Mouse (Mus musculus): ENCODE data around the gene Mex3a.

The Mex3a gene

DNA sequence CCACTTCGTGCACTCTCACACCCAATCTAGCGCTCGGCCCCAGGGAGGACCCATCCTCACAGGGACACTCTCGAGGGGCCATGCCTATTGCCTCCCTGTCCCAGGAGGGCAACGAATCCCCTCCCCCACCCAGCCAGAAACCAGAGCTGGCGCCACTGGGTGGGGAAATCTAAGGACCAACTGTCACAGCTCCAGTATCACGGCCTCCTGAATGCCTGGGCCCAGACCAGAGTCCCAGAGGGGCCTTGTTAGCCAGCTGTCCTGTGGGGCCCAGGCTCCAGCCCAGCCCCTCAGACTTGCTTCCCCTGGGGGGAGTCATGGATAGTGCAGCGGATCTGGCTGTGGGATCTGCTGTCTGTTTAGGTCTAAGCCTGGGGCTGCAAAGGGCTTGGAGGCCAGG is 4.6 kb upstream of the Mex3a start:
- DNase-seq (ENCODE audit: low spot score in 2 of 2), result no peak

DNA sequence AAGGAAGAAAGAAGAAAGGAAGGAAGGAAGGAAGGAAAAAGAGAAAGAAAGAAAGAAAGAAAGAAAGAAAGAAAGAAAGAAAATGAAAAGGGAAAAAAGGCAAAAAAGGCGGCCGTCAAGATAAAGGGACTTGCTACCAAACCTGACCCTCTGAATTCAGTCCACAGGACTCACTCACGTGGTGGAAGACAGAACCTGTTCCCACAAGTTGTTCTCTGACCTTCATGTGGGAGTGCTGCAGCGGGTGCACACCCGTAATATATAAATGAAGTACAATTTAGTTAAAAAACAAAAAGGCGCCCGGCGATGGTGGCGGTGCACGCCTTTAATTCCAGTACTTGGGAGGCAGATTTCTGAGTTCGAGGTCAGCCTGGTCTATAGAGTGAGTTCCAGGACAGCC is 3.5 kb upstream of the Mex3a start:
- no peak for DNase-seq (ENCODE audit: low spot score in 2 of 2)

DNA sequence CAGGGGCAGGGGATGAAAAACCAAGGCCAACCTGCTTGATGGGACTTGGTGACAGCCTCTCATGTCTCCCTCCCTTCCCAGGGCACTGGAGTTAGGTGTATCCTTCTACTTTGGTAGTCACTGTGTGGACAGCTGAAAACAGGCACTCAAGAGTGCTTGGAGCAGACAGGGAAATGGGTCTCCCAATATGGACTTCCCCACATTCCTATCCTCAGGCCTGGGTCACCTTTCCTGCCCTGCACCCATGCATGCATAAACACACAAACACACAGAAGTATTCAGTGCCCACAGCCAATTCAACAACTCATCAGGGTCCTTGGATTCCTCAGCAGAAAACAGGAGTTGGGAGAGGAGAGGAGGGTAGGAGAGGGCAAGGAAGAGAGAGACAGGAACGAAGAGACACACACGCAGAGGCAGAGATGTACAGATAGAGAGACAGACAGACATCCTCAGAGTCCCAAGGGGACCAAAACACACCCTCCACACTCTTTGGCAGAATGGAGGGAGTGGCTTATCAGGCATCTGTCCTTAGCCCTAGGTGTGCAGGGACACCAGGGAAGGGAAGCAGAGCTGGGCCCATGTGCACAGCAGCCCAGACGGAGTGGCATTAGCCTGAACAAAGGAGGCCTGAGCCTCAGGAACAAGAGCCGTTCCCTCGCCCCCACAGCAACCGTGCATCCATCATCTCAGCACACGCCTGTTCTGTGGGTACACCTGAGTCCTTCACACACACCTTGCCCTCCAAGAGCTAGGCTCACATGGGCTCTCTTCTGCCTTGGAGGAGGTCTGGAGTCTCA is 2.8 kb upstream of the Mex3a start:
- DNase-seq (ENCODE audit: low spot score in 2 of 2), result no peak

DNA sequence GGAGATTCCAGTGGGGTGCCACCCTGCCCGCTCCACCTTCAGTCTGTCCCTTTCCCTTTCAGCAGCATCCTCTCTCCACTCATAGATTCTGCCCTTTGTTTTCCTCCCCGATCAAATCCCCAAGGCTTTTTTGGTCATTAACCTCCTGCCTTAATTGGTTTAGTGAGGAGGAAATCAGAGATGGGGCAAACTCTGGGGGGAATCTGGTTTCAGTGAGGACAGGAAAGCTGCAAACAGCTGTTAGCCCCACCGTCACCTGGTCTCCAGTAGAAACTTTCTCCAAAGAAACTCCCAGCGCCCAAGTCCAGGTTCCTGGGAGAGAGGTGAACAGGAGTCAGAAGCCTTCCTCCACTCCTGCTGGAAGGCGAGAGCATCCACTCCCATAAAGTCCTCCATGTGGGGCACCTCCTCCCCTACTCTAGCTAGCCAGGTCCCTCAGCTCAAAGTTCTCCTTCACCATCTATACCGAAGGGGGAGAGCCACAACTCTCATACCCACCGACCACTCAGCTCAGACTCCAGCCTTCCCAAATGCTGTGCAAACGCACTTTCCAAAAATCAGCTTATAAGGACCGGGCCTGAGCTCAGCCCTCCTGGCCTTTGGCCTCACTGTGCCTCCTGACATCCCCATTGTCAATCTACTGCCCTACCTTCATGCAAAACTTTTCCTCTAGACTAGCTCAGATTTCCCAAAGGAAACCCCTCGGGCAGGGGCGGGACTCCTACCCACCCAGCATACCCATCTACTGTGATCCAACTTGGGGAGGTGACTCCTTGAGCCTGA is 1.9 kb upstream of the Mex3a start:
- DNase-seq (ENCODE audit: low spot score in 2 of 2), result no peak

DNA sequence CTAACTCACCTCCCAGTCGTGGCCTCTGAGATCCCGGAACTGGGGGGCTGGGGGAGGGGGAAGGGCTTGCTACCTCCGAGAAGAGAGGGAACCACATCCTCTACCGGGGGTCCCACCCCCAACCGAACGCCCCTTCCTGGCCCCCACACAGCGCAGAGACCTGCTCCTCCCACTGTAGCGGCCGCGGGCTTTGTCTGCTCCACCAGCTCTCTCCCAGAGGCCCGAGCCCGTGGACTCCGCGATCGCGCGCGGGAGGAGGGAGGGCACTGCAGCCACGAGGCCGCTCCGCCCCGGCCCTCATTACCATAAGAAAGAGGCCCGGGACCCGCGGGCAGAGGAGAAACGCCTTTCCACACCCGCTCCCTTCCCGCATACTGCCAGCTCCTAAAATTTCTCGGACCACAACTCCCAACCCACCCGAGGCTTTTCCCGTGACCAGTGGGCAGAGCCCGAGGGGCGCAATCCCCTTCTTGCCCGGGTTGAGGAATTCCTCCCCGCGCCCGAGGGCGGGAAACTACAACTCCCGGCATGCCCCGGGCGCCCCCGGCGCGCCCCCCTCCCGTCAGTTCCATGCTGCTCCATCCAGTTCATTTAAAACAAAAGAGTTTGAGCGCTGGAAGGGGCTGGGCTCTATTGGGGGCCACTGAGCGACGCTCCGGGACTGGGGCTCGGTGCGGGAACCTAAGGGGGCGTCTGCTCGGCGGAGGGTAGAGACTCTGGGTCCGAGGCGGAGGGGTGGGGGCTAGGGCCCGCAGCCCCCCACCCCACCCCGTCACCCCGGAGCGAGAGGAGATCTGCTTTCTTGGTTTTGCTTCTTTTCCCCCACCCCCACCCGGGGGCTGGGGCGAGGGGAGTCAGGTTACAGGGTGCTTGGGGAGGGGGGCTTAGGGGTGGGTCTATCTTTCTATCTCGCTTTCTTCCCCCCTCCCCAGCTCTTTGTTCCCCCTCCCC is 572 bp upstream of the Mex3a start:
- DNase-seq (ENCODE audit: low spot score in 2 of 2), result peak in 1 of 2 experiments; percentile 83

DNA sequence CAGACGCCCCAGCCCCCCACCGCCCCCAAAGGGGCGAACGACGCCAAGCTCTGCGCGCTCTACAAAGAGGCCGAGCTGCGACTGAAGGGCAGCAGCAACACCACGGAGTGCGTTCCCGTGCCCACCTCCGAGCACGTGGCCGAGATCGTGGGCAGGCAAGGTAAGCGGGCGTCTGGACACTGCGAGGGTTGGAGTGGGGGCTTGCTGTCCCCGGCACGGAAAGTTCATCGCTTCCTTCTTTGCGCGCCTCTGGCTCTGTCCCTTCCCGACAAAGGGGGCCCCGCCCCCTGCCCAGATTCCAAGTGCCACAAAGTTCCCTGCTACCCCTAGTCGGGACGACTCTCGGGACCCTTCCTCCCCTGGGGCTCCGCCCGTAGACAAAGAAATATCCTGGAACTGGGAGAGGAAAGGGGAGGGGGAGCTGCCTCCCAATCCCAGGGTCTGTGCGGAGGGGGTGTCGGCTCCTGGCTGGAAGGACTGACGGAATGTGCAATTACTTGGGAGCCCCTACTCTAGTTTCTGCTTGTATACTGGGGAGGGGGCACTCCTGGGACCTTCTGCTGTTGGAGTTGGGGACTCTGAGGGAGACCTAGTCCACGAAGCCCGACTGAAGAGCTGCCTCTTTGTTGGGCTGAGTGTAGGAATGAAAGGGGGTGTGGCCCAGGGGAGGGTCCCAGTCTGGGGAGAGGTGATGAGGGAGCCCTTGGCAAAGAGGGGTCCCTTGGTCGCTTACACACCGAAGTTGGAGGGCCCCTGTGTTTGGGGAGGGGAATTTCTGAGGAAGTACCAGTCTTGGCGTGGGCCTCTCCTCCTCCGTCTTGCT is 705 bp downstream of the Mex3a start:
- DNase-seq (ENCODE audit: low spot score in 2 of 2), result no peak

DNA sequence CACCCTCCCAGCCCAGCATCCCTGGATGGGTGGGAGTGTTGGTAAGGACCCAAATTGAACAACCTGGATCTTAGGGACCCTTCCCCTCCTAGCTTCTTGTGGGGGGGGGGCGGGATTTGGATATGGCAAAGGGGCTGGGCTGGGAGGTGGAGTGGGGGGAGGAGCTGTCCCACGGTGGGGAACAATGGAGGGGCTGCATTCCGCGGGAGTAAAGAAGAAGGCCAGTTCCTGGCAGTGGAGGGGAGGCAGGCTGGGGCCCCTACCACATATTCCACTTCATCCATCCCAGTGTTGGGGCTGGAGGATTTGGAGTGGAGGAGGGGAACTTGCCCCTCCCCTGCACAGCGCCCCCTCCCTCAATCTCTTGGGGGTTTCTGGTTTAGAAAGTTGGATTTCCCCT is 1.5 kb downstream of the Mex3a start:
- no peak for DNase-seq (ENCODE audit: low spot score in 2 of 2)

DNA sequence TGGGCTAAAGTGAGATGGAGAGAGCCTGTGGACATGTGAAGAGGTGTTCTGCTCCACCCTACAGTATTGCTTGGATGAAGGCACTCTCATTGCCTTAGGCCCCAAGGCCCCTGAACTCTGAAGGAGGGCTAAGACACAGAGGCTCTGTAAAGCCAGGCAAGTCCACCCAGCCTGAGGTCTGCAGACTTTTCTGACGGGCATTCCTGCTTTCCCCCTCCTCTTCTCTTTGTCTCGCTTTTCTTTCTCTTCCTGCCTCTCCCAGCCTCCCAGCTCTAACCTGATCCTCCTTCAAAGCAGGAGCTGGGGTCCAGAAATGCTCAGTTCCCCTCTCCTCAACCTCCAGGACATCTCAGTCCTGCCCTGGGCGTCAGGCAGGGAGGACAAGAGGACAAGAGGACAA is 2.8 kb downstream of the Mex3a start:
- DNase-seq (ENCODE audit: low spot score in 2 of 2), result no peak

DNA sequence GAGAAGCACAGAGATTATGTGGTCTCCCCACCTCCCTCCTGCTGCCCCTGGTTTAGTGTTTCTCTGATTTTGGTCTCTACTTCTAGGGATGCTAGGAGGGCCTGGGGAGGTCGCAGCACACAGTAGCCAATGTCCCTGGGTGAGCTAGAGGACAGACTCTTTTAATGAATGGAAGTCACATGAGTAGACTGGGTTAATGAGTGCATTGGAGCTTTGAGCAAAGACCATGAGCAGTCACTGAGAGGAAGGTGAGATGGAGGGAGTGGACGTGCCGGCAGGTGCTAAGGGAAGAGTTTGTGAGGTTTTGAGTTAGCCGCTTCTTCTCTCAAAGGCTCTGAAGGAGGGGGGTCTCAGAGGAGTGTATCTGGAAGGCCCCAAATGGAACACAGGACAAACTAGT is 3.3 kb downstream of the Mex3a start:
- DNase-seq (ENCODE audit: low spot score in 2 of 2), result no peak

DNA sequence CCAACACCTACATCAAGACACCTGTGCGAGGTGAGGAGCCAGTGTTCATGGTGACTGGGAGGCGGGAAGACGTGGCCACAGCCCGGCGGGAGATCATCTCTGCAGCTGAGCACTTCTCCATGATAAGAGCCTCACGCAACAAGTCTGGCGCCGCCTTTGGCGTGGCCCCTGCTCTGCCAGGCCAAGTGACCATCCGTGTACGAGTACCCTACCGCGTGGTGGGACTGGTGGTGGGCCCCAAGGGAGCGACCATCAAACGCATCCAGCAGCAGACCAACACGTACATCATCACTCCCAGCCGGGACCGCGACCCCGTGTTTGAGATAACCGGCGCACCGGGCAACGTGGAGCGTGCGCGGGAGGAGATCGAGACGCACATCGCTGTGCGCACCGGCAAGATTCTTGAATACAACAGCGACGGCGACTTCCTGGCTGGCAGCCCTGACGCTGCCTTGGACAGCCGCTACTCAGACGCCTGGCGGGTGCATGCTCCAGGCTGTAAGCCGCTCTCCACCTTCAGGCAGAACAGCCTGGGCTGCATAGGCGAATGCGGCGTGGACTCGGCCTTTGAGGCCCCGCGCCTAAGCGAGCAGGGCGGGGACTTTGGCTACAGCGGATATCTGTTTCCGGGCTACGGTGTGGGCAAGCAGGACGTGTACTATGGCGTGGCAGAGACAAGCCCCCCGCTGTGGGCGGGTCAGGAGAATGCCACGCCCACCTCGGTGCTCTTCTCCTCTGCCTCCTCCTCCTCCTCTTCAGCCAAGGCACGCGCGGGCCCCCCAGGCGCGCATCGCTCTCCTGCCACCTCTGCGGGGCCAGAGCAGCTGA is 4.1 kb downstream of the Mex3a start:
- peak in 1 of 2 experiments; percentile 83 for DNase-seq (ENCODE audit: low spot score in 2 of 2)

DNA sequence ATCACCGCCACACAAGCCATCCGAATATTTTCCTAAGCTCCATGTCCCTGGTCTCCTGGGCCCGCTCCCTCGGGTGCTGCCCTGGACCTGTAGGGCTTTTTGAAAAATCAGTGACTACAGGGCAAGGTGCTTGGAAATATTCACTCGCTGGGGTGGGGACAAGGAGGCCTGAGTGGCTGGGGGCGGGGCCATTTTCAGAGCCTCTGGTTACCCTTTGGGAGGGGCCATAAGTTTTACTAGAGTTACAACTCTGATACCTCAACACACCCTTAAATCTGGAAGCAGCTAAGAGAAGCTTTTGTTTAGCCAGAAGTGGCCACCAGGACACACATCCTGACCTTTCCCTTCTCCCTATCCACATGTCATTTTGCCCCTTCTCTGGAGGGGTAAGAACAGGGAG is 5.0 kb downstream of the Mex3a start:
- DNase-seq (ENCODE audit: low spot score in 2 of 2), result no peak

DNA sequence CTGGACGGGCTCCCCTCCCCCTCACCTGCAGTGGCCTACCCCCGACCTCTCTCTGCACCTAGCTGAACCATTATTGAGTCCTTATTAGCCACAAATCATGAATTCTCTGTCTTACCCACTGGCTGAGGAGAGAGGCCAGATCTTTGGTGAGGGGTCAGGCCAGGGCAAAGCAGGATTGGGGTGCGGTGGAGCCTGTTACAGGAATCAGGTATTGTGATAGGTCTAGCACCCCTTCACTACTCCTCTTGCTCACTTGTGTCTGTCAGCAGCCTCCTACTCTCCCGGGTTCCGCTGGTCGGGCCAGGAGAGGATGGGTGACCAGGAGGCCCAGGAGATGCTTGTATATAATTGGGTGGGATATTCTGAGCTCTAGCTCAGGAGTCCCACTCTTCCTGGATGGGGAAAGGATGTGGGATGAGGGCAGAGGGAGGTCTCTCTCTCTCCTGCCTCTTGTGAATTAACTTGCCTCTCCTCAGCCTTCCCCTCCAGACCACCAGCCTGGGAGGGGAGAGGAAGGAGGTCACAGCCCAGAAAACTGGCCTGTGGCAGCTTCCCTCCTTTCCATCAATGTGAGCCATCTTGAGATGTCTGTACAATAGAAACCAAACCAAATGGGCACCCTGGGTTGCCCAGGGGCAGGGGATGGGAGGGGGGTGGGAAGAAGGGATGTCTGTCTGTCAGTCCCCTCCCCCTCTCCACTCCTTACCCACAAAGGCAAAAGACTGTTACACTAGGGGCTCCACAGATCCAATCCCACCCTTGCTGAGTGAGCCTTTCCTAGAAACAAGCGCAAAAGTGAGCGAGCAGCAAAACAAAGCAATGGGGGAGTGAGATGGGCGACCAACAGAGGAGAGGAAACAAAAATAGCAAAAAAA is 6.3 kb downstream of the Mex3a start:
- DNase-seq (ENCODE audit: low spot score in 2 of 2), result no peak

DNA sequence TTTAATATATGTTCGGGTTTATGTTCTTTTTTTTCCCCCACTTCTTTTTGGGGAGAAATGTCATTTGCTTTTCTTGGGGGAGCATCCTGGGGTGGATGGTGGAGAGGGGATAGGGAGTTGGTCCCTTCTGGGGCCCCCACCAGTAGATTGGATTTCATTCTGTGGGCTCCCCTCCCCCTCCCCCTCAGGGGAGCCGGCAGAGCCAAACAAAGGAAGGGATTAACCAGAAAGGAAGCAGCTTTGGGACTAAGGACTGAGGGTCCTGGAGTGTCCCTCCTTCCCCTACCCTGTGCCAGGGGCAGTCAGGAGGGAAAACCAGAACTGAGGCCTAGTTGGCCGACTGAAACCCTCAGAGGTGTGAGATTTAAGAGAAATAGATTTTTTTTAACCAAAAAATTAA is 7.2 kb downstream of the Mex3a start:
- no peak for DNase-seq (ENCODE audit: low spot score in 2 of 2)

DNA sequence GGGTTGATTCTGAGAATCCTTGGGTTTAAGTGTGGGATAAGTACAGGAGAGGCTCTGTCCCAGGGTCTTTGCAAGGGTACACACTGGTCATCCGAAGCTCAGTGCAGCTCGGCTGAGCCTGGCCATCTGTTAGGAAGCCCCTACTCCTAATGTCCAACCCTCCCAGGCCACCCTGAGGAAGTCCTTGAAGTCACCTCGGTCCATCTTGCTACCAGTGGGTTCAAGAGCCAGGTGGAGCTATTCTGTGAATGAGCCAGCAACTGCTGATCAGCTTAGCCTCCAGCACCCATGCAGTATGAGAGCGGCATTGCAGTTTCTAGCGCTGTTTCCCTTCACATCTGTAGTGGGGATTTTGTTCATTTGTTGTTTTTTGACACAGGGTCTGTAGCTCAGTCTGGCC is 7.9 kb downstream of the Mex3a start:
- DNase-seq (ENCODE audit: low spot score in 2 of 2), result no peak

DNA sequence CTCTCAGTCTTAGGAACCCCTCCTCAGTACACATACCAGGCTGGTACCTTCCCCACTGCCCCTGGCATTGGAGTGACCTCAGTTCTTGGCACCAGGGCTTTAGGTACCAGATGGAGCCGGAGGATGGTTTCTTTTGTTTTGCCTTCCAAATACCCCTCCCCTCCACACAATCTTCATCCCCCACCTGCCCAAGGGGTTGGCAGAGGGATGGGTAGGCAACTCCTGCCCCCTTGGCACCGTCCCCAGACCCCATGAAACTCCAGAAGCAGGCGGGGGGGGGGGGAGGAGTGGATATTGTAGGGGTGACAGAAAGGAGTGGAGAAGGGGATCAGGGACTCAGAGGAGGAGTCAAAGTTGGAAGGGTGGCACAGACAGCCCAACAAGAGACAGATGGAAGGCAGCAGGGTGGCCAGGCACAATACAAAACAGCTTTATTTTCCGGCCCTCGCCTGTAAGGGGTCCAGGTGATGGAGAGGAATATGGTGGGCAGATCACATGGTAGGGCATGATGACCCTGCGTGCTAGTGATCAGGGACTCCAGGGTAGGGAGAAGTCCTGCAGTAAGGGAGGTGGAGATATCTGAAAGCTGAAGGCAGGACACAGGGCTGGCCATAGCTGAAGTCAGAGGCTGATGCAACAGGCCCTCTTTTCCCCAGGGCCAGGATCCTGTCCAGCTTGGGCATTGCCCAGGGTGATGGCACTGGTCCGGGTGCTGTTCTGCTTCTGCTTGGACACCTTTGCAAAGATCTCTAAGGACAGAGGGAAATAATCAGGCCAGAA is 9.6 kb downstream of the Mex3a start:
- no peak for DNase-seq (ENCODE audit: low spot score in 2 of 2)

DNA sequence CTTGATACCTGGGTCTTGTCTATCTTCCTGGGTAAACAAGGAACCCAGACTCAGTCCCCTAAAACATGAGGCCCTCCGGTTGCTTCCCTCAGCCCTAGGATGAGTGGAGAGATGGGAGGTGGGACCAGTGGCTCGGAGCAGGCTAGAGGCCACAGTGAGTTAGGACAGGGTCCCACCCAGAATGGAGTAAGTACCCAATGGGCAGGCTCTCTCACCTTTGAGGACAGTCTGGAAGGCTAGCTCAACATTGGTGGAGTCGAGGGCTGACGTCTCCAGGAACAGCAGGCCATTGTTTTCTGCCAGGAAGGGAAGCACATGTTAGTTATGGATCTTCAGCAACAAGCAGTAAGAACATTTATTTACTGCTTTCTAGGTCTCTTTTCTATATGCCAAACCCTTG is 10.3 kb downstream of the Mex3a start:
- DNase-seq (ENCODE audit: low spot score in 2 of 2), result no peak

DNA sequence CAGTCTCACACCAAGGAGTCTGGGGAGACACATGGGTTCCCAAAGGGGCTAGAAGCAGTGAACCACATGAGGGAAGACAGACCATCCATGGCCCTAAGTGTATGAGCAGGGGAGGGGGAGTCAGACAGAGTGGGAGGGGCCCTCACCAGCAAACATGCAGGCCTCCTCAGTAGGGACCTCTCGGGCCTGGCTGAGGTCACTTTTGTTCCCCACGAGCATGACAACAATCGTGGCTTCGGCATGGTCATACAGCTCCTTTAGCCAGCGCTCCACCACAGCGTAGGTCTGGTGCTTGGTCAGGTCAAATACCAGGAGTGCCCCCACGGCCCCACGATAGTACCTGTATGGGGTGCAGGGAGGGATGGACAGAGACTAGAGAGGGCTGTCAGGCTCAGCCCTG is 11.0 kb downstream of the Mex3a start:
- DNase-seq (ENCODE audit: low spot score in 2 of 2), result no peak

DNA sequence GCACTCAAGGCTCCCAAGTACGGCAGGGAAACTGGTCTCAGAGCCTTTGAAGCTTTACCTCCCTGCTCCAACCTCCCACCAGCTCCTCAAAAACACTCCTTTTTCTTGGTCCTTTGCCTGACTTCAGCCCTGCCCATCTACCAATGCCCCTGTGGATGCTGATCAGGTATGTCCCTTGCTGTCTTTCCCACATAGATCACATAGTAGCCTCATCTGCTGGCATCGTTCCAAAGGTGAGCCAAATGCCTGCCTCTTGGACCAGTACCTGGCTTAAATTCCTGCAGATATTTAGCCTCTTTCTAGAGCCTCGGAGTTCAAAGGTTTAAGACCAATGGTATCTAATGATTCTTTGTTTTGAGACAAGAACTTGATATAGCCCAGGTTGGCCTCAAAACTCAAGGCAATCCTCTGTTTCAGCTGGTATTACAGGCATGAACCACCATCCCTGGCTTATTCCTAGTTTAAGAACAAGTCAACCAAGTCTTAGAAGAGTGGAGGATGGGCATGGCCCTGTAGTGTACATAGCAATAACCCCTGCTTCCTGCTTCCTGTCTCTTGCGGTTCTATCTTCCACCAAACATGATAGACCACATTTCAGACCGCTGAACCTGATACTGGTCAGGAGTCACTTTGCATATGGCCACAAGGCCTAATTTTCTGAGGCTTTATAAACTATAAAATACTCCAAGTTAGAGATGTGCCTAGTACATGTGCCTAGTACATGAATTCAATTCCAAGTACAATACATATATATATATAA is 11.6 kb downstream of the Mex3a start:
- no peak for DNase-seq (ENCODE audit: low spot score in 2 of 2)

Measured in left cerebral cortex, adult 9 months (tissue).